Mouse (Mus musculus) hindbrain, embryonic 13.5 days (tissue): ENCODE measurements around the gene Amz2. TPM values are rescaled to one million over a fixed set of nuclear protein-coding genes. Genes with fewer than 3 reads are reported as not detected.

Experiments
- ATAC-seq: fragments of 200-750 bp; cut with Nextera tagmentation; 2 replicates; pipeline ENCODE4 v1.8.0; 2017; ENCODE audit warnings: moderate TSS enrichment; ENCODE audit not compliant: low FRiP score
- H3K27ac ChIP-seq: fragments of 300-500 bp; sonication (generic); 2 replicates; pipeline ENCODE4 v1.5.1; 2015; ENCODE audit warnings: inconsistent platforms, mild to moderate bottlenecking, moderate library complexity
- H3K27me3 ChIP-seq: fragments of 300-500 bp; sonication (generic); 2 replicates; pipeline ENCODE4 v1.6.1; 2015; ENCODE audit warnings: mild to moderate bottlenecking, inconsistent platforms
- H3K36me3 ChIP-seq: fragments of 300-500 bp; sonication (generic); 2 replicates; pipeline ENCODE4 v1.6.1; 2015; ENCODE audit warnings: mild to moderate bottlenecking, inconsistent platforms
- H3K4me1 ChIP-seq: fragments of 300-500 bp; sonication (generic); replicated peaks from 2 replicates; pipeline ENCODE4 v1.6.1; 2015; ENCODE audit warnings: inconsistent platforms
- H3K4me2 ChIP-seq: fragments of 300-500 bp; sonication (generic); 2 replicates; pipeline ENCODE4 v1.6.1; 2015; ENCODE audit warnings: inconsistent platforms, mild to moderate bottlenecking, moderate library complexity
- H3K4me3 ChIP-seq: fragments of 300-500 bp; sonication (generic); 2 replicates; pipeline ENCODE4 v1.5.1; 2015; ENCODE audit warnings: mild to moderate bottlenecking, inconsistent platforms
- H3K9ac ChIP-seq: fragments of 300-500 bp; sonication (generic); 2 replicates; pipeline ENCODE4 v1.6.1; 2015; ENCODE audit warnings: mild to moderate bottlenecking, inconsistent platforms
- H3K9me3 ChIP-seq: fragments of 300-500 bp; sonication (generic); 2 replicates; pipeline ENCODE4 v1.6.1; 2016; ENCODE audit warnings: inconsistent platforms
- WGBS: fragments of 180-500 bp; shearing (Covaris S2); methylation state at CpG from one replicate; pipeline ENCODE4 v1.1.7; 2015; 5-methylcytosine and 5-hydroxymethylcytosine counted together
- polyA plus RNA-seq: library from polyadenylated mRNA; unstranded; fragments of >200 nt; fragmentation: Nextera tagmentation; extraction: Ambion mirVana; gene quantifications from 2 replicates; pipeline ENCODE4 v1.2.1, GENCODE M21; 2015

Gene Amz2
- polyA plus RNA-seq, 1 experiment from 2014 or later = 57.0 TPM

DNA sequence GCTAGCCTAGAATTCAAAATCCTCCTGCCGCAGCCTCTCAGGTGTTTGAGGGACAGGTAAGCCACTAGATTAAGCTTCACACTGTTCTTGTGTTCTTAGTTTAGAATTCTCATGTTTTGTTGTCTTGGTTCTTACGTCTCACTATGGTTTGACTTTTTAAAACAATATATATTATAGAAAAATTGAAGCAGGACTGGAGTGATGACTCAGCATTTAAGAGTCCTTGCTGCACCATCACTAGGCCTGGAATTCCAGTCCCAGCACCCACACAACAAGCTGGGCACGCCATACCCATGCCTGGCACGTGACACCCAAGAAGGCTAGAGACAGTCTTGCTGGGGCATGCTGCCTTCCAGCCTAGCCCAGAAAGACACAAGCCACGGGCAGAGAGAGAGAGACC is 19.3 kb upstream of the Amz2 start:
- ATAC-seq = no peak
- H3K36me3 ChIP-seq = no peaks in the 10 kb centered on the region
- no peak overlapping the region for H3K4me3 ChIP-seq
- H3K4me2 ChIP-seq = no peak overlapping the region
- H3K27me3 ChIP-seq = no peaks in the 10 kb centered on the region
- no peaks in the 10 kb centered on the region for H3K4me1 ChIP-seq
- WGBS = 91% methylated on average over 5 of the region's 5 CpGs
- no peak overlapping the region for H3K9ac ChIP-seq
- no peak overlapping the region for H3K27ac ChIP-seq
- H3K9me3 ChIP-seq = no peaks in the 10 kb centered on the region

DNA sequence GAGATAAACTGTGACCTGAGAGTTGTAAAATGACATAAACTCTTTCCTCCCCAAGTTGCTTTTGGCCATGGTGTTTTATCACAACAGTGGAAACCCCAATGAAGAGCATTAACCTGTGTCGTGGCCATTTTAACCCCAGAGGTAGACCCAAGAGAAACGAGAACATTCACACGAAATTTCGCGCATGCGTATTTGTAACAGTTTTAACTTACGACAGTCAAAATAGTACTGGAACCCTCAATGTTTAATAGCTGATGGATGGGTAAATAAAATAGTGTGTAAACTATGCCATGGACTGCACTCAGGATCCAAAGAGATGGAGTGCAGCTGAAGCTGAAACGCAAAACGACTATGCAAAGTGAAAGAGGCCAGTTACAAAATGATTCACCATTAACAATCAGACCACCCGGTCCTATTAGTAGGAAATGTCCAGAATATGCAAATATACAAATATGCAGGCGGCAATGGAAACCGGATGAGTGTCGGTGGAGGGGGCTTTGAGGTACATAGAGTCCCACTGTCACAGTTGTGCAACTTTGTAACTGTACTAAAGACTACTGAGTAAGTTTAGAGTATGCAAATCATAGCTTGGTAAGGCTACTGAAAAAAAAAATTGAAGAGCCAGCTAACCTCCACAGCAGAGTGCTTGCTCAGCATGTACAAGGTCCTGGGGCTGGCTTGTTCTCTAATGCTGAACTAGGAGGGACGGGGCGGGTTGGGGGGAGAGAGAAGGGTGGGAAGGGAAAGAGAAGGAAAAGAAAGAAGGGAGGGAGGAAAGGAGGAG is 15.4 kb upstream of the Amz2 start:
- Histone ChIP-seq H3K36me3 (no peaks in the 10 kb centered on the region), H3K9me3 (no peaks in the 10 kb centered on the region), H3K4me3 (no peak overlapping the region), H3K27me3 (no peaks in the 10 kb centered on the region), H3K9ac (no peak overlapping the region), H3K4me1 (no peaks in the 10 kb centered on the region), H3K4me2 (no peak overlapping the region), H3K27ac (no peak overlapping the region)
- WGBS = 92% methylated on average over 15 of the region's 15 CpGs
- ATAC-seq = no peak

DNA sequence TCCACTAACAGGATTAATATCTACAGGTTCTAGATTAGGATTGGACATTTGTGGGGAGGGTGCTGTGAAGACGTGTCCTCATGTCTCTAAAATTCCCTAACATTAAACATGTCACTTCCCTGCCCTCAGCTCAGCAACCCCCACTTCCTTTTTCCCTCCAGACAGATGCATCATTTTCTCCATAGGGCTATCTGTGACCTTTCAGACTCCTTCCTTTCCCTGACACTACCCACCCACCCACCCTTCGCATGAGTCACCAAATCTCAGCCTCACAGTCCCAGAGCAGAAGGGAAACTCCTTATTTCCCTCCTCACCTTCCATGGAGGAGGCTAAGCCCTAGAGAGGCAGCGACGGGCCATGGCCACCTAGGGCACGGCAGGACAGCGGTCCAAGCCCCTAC is 12.1 kb upstream of the Amz2 start, which contains the start of gene 9930022D16Rik:
Gene 9930022D16Rik (plus strand): TSS at position 301 of the 400 bp plus-strand sequence.
- no peaks in the 10 kb centered on the region for H3K9me3 ChIP-seq
- no peak for ATAC-seq
- 86% methylated on average over 6 of the region's 6 CpGs for WGBS
- no peaks in the 10 kb centered on the region for H3K36me3 ChIP-seq
- no peaks in the 10 kb centered on the region for H3K27me3 ChIP-seq
- no peak within 1 kb of the TSS for H3K4me2 ChIP-seq
- no peak within 1 kb of the TSS for H3K9ac ChIP-seq
- H3K27ac ChIP-seq = no peak within 1 kb of the TSS
- no peak within 1 kb of the TSS for H3K4me3 ChIP-seq
- no peaks in the 10 kb centered on the region for H3K4me1 ChIP-seq

DNA sequence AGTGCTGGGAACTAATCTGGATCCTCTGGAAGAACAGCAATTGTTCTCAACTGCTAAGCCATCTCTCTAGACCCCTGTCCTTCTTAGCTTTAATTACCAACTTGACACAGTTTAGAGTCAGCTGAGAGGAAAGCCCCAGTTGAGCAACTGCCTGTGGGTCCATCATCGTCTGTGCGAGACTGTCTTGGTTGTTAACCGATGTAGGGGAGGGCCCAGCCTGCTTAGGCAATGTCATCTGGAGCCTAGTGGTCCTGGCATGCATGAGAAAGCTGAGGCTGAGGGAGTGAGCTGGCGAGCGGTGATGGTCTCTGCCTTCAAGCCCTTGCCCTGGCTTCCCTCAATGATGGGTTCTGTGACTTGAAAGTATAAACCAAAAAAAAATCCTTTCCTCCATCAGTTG is 10.9 kb upstream of the Amz2 start:
- Histone ChIP-seq H3K36me3 (no peaks in the 10 kb centered on the region), H3K27ac (no peak overlapping the region), H3K9me3 (no peaks in the 10 kb centered on the region), H3K4me2 (no peak overlapping the region), H3K27me3 (no peaks in the 10 kb centered on the region), H3K4me1 (no peaks in the 10 kb centered on the region), H3K9ac (no peak overlapping the region), H3K4me3 (no peak overlapping the region)
- WGBS = 91% methylated on average over 5 of the region's 5 CpGs
- no peak for ATAC-seq

DNA sequence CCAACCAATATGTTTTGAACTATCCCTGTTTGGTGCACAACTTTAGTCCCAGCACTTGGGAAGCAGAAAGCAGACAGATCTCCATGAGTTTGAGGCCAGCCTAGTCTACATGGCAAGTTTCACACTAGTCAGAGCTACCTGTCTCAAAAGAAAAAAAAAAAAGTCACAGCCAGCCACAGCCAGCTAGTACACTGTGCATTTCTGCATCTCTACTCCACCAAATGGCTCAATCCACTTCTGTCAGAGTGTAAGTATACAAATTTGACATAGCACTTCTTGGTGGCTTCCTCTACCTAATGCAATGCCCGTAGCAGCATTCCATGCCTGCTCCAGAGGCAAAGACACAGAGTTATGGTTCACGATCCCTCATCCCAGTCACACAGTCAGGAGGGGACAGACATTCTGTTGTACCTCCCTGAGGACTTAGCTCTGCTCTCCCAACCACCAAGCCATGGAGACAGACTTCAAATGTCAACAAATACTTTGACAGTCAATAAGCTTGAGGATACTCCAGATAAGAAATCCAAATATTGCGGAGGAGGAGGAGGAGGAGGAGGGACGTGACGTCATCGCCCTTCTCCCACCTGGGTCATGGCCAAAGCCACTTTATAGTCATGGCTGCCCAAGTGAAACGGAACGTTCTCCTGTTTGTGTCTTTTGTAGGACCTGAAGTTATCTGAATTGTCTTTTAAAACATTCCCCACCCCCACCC is 8.9 kb upstream of the Amz2 start:
- Histone ChIP-seq H3K4me1 (no peaks in the 10 kb centered on the region), H3K9ac (no peak overlapping the region)

DNA sequence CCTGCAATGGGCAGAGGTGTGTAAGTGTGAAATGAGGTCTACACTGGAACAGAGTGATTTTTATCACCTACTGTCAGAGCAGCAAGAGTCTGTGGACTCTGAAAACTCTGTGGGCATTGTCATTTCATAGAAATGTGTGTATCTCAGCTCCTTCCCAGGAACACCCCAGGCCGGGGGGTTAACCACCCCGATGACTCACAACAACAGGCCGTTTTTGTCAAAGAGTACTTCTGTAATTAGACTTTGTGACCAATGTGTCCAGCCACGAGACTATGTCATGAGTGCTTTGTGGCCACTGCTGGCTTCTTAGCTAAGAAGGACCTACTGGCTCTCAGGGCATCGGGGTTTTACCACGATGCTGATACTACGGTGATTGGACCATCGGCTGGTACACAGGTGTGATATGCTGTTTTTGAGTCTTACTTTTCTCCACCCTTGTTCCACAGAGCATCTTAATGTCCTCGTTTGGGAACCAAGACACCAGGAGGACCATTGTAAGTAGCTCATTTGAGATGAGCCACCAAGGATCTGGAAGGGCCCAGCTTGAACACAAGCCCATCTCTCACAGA is 8.2 kb upstream of the Amz2 start:
- 91% methylated on average over 9 of the region's 9 CpGs for WGBS
- no peak for ATAC-seq

More for the DNA sequence above, 8.9 kb upstream of the Amz2 start:
- no peak overlapping the region for H3K4me3 ChIP-seq
- no peak overlapping the region for H3K27ac ChIP-seq
- no peaks in the 10 kb centered on the region for H3K36me3 ChIP-seq
- ATAC-seq = no peak
- H3K9me3 ChIP-seq = no peaks in the 10 kb centered on the region
- H3K4me2 ChIP-seq = no peak overlapping the region
- WGBS = 89% methylated on average over 8 of the region's 8 CpGs
- no peaks in the 10 kb centered on the region for H3K27me3 ChIP-seq

DNA sequence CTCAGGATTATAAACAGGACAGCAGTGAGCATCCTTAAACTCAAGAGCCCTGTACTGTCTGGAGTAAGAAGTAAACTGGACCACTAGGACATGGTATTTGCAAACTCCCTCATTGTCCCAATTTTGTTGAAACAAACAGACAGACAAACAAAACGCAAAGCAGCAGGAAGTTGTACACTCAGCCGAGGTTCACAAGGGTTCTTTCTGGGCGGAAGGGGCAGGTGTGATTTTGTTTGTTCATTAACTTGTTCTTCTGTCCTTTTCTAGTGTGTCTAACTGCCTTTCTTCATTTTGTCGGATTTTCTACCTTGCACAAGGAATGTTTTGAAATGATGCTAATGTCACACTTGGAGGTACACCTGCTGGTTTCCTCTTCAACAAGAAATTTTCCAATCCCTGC is 6.3 kb upstream of the Amz2 start:
- Histone ChIP-seq H3K4me2 (no peak overlapping the region), H3K9ac (no peak overlapping the region), H3K27ac (no peak overlapping the region), H3K27me3 (no peaks in the 10 kb centered on the region), H3K36me3 (no peaks in the 10 kb centered on the region), H3K4me3 (no peak overlapping the region), H3K9me3 (no peaks in the 10 kb centered on the region), H3K4me1 (no peaks in the 10 kb centered on the region)
- no peak for ATAC-seq
- 58% methylated on average over 4 of the region's 4 CpGs for WGBS

More for the DNA sequence above, 8.2 kb upstream of the Amz2 start:
- no peaks in the 10 kb centered on the region for H3K36me3 ChIP-seq
- H3K4me3 ChIP-seq = no peak overlapping the region
- H3K9ac ChIP-seq = no peak overlapping the region
- H3K9me3 ChIP-seq = no peaks in the 10 kb centered on the region
- H3K4me1 ChIP-seq = no peaks in the 10 kb centered on the region
- H3K27ac ChIP-seq = no peak overlapping the region
- no peaks in the 10 kb centered on the region for H3K27me3 ChIP-seq
- H3K4me2 ChIP-seq = no peak overlapping the region

DNA sequence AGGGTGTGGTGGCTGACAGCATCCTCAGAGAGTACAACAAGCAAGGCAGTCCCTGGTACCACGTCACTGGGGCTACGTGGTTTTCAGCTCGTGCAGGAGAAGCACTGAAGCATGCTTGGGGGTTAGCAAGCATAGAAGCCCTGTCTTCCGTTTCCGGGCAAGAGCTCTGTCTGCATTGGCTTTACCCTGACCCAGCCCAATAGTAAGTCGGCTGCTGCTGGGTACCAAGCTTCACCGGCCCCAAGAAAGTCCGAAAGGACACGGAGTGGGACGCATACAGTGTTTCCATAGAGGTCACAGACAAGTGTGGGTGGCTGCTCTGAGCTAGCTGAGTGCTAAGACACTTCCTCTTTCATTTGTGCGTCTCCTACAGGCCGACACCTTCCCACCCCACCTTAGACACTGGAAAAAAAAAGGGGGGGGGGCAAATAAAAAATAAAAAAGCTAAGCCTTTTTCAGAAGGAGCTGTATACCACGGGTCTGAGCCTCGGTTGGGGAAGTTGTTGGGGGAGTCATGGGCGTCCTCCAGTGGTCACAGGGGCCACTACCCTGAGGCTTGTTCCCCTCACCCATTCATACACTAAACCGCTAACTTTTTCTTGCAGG is 5.7 kb upstream of the Amz2 start:
- H3K9ac ChIP-seq = no peak overlapping the region
- 55% methylated on average over 16 of the region's 16 CpGs for WGBS

DNA sequence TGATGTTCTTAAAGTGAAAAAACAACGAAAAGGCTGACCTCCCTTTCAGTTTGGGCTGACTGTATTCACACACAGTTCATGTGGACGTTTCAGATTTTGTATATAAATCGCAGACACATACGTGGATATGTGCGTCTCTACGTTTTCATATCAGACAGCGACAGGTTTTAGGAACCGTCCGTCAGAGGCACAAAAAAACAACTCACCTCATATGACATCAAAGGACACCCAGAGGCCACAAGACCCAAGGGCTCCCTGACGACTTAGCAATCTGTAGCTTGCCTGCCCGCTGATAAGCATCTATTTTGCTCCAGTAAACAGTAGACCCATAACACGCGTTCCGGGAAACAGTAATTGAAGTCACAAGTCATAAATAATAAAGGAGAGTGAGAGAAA is 5.2 kb upstream of the Amz2 start:
- Histone ChIP-seq H3K4me2 (no peak overlapping the region), H3K27ac (no peak overlapping the region), H3K36me3 (no peaks in the 10 kb centered on the region), H3K9me3 (no peaks in the 10 kb centered on the region), H3K4me3 (no peak overlapping the region), H3K9ac (no peak overlapping the region), H3K27me3 (no peaks in the 10 kb centered on the region), H3K4me1 (0 out of 2 replicates have a peak, but pooled peaks cover 5% of the 10 kb centered on the region)
- no peak for ATAC-seq
- 89% methylated on average over 14 of the region's 14 CpGs for WGBS

More for the DNA sequence above, 5.7 kb upstream of the Amz2 start:
- no peaks in the 10 kb centered on the region for H3K9me3 ChIP-seq
- no peak for ATAC-seq
- H3K27me3 ChIP-seq = no peaks in the 10 kb centered on the region
- no peak overlapping the region for H3K27ac ChIP-seq
- H3K4me1 ChIP-seq = 0 out of 2 replicates have a peak, but pooled peaks cover 2% of the 10 kb centered on the region
- no peak overlapping the region for H3K4me3 ChIP-seq
- no peaks in the 10 kb centered on the region for H3K36me3 ChIP-seq
- no peak overlapping the region for H3K4me2 ChIP-seq

DNA sequence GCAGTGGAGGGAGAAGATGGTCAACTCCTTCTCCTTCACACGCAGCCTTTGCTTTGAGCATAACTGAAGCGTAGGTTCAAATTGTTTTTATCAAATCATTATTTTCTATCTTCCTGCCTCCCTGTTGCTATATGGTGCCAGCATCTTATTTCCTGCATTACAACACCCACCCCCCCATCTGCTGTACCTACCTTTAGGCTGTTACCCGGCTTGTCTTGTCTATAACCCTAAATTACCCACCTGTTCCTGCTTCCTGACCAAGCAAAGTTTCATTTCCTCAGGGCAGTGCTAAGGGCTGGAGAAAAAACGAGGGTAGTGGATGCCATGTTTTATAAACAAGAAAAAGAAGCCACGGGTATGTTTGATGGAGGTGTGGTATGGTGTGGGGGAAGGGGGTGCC is 4.5 kb upstream of the Amz2 start:
- Histone ChIP-seq H3K36me3 (no peaks in the 10 kb centered on the region), H3K4me3 (no peak overlapping the region), H3K4me1 (0 out of 2 replicates have a peak, but pooled peaks cover 5% of the 10 kb centered on the region), H3K4me2 (no peak overlapping the region), H3K9ac (no peak overlapping the region), H3K27me3 (no peaks in the 10 kb centered on the region), H3K27ac (no peak overlapping the region), H3K9me3 (no peaks in the 10 kb centered on the region)
- ATAC-seq = no peak
- WGBS = 91% methylated on average over 5 of the region's 5 CpGs

DNA sequence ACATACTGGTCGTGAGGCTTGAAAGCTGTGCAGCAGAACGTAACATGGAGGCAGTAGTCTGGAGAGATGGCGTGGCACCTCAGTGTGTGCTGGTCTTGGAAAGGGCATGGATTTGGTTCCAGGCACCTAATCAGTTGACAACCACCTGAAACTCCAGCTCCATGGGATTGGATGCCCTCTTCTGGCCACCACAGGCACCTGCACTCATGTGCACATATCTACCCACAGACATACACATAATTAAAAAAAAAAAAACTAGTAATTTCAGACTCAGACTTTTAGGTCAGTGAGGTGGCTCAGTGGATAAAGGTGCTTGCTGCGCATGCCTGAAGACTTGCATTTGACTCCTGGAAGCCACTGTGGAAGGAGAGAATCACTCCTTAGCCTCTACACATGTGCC is 3.5 kb upstream of the Amz2 start:
- ATAC-seq = no peak
- H3K27me3 ChIP-seq = no peaks in the 10 kb centered on the region
- H3K4me2 ChIP-seq = no peak overlapping the region
- H3K27ac ChIP-seq = no peak overlapping the region
- no peak overlapping the region for H3K4me3 ChIP-seq
- no peaks in the 10 kb centered on the region for H3K36me3 ChIP-seq
- 98% methylated on average over 4 of the region's 4 CpGs for WGBS
- no peak overlapping the region for H3K9ac ChIP-seq
- H3K4me1 ChIP-seq = peaks cover 13% of the 10 kb centered on the region
- no peaks in the 10 kb centered on the region for H3K9me3 ChIP-seq

DNA sequence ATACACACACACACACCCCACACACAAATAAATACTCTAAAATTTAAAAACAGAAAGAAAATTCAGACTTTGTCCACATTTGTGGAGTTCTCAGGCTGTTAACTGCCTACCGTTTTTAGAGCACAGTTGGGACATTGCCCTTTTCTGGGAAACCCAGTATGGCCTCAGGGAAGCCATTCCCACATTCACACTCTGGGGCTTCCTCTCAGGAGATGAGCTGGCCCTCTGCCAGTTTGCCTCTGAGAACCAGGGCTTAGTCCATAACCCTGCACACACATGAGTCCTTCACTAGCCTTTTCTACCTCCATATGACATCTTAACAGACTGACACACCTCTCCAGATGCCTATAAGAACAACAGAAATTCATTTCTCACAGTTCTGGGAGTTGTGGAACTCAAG is 2.5 kb upstream of the Amz2 start:
- Histone ChIP-seq H3K27ac (no peak overlapping the region), H3K4me2 (no peak overlapping the region), H3K9ac (no peak overlapping the region), H3K4me1 (peaks cover 15% of the 10 kb centered on the region), H3K27me3 (no peaks in the 10 kb centered on the region), H3K4me3 (no peak overlapping the region), H3K36me3 (no peaks in the 10 kb centered on the region), H3K9me3 (no peaks in the 10 kb centered on the region)
- WGBS = 64% methylated on average over 1 of the region's 1 CpGs
- ATAC-seq = no peak
